Mouse (Mus musculus) lung, adult 2 months (tissue): Measurements from ENCODE around the gene Sorbs2.

Experiments
- CTCF ChIP-seq: fragments of 200-500 bp; IDR thresholded peaks from 2 replicates; pipeline ENCODE4 v1.5.1; 2011; ENCODE audit warnings: mild to moderate bottlenecking, low read length, control low read depth; ENCODE audit not compliant: insufficient read depth
- POLR2A ChIP-seq: fragments of 200-500 bp; IDR thresholded peaks from 2 replicates; pipeline ENCODE4 v1.6.1; 2011; ENCODE audit warnings: low read depth, mild to moderate bottlenecking, control low read depth, low read length, borderline replicate concordance; ENCODE audit errors: extremely low read depth

DNA sequence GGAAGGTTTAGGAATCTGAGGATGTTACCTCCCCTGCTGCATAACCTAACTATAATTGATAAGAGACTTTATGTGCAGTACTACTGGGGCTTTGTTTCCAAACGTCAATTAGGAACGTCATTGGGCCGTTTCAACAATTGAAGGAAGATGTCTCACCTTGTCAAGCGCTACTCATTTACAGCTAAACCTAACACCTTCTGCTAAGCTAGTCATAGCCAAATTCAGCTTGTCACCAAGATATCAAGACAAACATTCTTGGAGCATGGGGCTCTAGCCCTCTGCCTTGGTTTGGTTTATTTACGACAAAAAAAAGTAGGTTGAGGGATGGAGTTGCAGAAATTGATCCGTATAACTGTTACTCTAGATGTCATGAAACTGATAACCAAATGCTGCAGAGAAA is 205.0 kb downstream of the Sorbs2 start:
- TF ChIP-seq CTCF (no peak), POLR2A (no peak)
